Mouse (Mus musculus) urinary bladder, postnatal 14 days (tissue): ENCODE data around the gene Med25.
A peak's percentile ranks its signal among the peaks of the same experiment; 100 is the strongest.

Experiments used
- DNase-seq: peaks from one replicate; pipeline ENCODE4 v3.0.0; 2021; ENCODE audit warnings: low spot score

Gene Med25

GRCm38 (mm10) chr7:44846804-44847203 is 45.7 kb downstream of the Med25 start:
- DNase-seq: no peak

GRCm38 (mm10) chr7:44845006-44845405 is 47.5 kb downstream of the Med25 start:
- no peak for DNase-seq

DNA sequence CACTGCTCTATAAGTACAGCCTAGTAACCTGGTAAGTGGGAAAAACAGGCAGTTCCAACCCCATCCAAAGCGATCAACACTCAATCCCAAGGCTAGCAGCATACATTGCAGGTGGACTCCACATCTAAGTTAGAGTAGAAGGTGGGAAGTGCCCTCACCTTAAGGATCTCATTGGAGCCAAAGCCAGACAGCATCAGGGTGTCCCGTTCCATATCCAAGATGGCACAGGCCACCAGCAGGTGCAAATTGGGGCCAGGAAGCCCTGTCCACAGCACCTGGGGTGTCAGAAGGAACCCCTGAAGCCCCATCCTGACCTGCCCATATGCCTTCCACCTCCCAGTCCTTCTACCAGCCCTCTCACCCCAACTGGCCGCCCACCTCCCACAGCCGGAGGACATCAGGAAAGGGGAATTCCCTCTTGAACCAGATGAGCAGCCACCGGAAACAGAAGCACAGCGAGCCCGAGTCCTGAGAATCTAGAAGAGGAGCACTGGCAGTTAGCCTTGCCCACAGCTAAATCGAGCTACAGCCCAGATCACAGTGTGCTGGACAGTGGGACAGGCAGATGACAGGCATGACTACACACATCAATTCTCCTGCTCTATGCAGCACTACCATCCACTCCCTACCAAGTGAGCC is 50.6 kb downstream of the Med25 start:
- no peak for DNase-seq

GRCm38 (mm10) chr7:44840426-44840825 is 52.1 kb downstream of the Med25 start:
- DNase-seq: no peak

DNA sequence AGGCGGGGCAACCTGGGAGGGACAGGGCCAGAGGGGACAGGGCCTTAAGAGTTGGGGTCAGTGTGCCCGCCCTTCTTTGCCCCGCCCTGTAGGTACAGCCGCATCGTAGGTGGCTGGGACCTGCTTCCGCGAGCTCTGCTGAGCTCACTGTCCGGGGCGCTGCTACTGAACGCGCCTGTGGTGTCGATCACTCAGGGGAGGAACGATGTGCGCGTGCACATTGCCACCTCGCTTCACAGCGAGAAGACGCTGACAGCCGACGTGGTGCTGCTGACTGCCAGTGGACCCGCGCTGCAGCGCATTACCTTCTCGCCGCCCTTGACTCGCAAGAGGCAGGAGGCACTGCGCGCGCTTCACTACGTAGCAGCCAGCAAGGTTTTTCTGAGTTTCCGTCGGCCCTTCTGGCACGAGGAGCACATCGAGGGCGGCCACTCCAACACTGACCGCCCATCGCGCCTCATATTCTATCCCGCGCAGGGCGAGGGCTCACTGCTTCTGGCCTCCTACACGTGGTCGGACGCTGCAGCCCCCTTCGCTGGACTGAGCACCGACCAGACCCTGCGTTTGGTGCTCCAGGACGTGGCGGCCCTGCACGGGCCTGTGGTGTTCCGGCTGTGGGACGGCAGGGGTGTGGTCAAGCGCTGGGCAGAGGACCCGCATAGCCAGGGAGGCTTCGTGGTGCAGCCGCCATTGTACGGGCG is 52.9 kb downstream of the Med25 start:
- peak; percentile 34 for DNase-seq

DNA sequence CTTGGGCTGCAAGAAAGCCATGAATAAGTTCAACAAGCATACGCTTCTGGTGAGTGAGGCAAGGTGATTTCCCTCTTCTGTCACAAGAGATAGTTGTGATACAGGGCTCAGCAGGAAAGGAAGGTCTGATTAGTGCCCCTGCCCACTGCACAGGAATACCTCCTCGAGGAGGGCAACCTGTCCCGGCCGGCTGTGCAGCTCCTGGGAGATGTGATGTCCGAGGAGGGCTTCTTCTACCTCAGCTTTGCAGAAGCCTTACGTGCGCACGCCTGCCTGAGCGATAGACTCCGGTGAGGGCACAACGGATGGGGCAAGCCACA is 53.4 kb downstream of the Med25 start:
- DNase-seq: no peak

- no peak for DNase-seq
These were observed 54.4 kb downstream of the Med25 start for GRCm38 (mm10) chr7:44838073-44838472.

- no peak for DNase-seq
These were observed 56.0 kb downstream of the Med25 start for GRCm38 (mm10) chr7:44836423-44837053.

DNA sequence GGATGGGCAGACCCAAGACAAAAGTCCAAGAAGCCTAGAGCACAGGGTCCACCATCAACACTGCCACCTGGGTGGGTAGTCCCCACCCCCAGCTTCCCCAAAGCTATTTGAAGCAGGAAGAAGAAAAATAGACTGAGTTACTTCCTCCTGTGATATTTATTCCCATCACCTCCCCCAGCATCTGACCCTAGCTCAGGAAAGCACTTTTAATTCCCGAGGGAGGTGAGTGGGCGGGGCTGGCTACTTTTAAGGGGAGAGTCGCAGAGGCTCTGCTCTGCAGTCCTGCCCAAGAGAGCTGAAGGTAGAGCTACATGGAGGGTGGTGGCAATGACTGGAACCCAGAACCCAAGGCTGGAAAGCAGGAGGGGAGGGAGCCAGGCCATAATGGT is 56.5 kb downstream of the Med25 start:
- DNase-seq: no peak

GRCm38 (mm10) chr7:44835373-44836015 is 57.0 kb downstream of the Med25 start:
- no peak for DNase-seq

DNA sequence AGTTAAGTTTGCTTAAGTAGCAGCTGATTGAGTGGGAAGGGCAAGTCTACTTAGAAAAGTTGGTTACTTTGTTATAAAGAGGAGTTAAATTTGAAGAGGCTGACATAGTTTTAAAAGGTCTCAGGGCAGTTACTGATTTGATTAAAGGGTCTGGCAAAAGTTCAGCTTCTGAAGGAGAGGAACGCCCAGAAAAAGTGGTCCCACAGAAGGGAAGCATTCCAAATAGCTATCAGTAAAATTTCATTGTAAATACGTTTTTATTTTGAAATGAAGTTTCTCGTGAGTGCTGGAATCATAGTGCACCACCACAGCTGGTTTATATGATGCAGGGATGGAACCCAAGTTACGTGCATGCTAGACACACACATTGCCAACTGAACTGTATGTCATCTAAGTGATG is 59.7 kb downstream of the Med25 start:
- no peak for DNase-seq

- DNase-seq: no peak
These were observed 63.8 kb downstream of the Med25 start for GRCm38 (mm10) chr7:44828706-44829105.

- no peak for DNase-seq
These were observed 65.7 kb downstream of the Med25 start for GRCm38 (mm10) chr7:44826771-44827170.
